Mouse (Mus musculus): Measurements from ENCODE around the gene Trpm8. TPM values are rescaled to one million over a fixed set of nuclear protein-coding genes. Genes with fewer than 3 reads are reported as not detected.

Trpm8 gene
- total and polyA plus RNA-seq, 3 experiments, result not detected

GRCm38 (mm10) chr1:88235894-88236415, 41.5 kb upstream of the Trpm8 start:
- no peaks in the 10 kb centered on the region for H3K79me2 ChIP-seq (replicated peaks; ENCODE audit: control insufficient read depth, extremely low read depth, insufficient read depth, poor library complexity, severe bottlenecking)
- no peaks in the 10 kb centered on the region for H3K36me3 ChIP-seq (replicated peaks in 1 of 2; ENCODE audit: control insufficient read depth in 1 of 2, insufficient read depth in 1 of 2, low read length in 1 of 2)
- TF ChIP-seq CHD2 (IDR thresholded peaks at IDR 0.05; ENCODE audit: low read length) (no peak), USF2 (conservative IDR thresholded peaks at IDR 0.05; ENCODE audit: low read depth, low read length) (no peak), GABPA (IDR thresholded peaks at IDR 0.05; ENCODE audit: insufficient replicate concordance, low read depth, low read length) (no peak), EP300 (IDR thresholded peaks at IDR 0.05; ENCODE audit: low read length) (no peak), RAD21 (IDR thresholded peaks at IDR 0.05; ENCODE audit: low read depth, low read length) (no peak), ZMIZ1 (IDR thresholded peaks at IDR 0.05; ENCODE audit: low read depth, low read length) (no peak), BHLHE40 (IDR thresholded peaks at IDR 0.05; ENCODE audit: low read depth, low read length) (no peak), ELF1 (IDR thresholded peaks at IDR 0.05; ENCODE audit: low read depth, low read length) (no peak), CTCF (conservative IDR thresholded peaks at IDR 0.05 in 1 of 2, IDR thresholded peaks at IDR 0.05 in 1 of 2; ENCODE audit: low read depth in 2 of 2, low read length in 2 of 2) (no peak), PAX5 (IDR thresholded peaks at IDR 0.05; ENCODE audit: low read length) (no peak)
- peaks cover 38% of the 10 kb centered on the region for H3K27me3 ChIP-seq (replicated peaks)
- dilution Hi-C loops (cut with MboI; ENCODE audit: extremely low pct_ligation_motif_present, extremely low pct_unique_long_range_greater_than_20kb, low sequenced_read_pairs), result no loop called here
- no peak overlapping the region for H3K4me2 ChIP-seq (ENCODE audit: insufficient read depth, low read depth, poor library complexity, severe bottlenecking)
- in situ Hi-C loops (cut with MboI; ENCODE audit: low pct_ligation_motif_present, low pct_unique_long_range_greater_than_20kb, low sequenced_read_pairs), result no loop called here
- H3K27ac ChIP-seq (ENCODE audit: insufficient read depth, low read depth), result no peak overlapping the region
- no peak overlapping the region for H3K9ac ChIP-seq (ENCODE audit: insufficient read depth, low read depth)
- H3K9me3 ChIP-seq (replicated peaks; ENCODE audit: low read length), result peaks cover 86% of the 10 kb centered on the region
- H3K4me3 ChIP-seq (replicated peaks in 1 of 3; ENCODE audit: low read depth in 2 of 3, low read length in 2 of 3, poor library complexity in 1 of 3), result no peak overlapping the region
- DNase-seq (ENCODE audit: extremely low read depth), result no peak
- H3K4me1 ChIP-seq (ENCODE audit: control insufficient read depth in 1 of 2, insufficient read depth in 2 of 2), result no peaks in the 10 kb centered on the region

DNA sequence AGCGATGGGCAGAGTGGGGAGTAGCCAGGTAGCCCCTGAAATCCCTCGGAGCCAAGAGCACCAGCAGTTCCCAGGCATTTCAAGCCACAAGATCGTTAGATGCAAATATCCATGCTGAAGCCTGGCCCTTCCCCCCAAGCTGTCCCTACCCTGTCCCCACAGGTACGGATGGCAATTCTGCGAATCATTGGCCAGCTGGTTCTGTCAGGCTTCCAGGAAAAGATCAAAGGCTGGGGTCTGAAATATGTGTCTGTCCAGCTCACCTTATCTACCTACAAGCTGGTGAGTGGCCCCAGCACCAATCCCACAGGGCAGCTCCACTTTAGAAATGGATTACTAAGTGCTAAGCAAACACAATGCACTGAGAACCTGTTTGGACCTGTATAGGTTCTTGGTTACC, 40.1 kb upstream of the Trpm8 start:
- Histone ChIP-seq H3K9me3 (replicated peaks; ENCODE audit: low read length) (peaks cover 74% of the 10 kb centered on the region), H3K4me1 (ENCODE audit: control insufficient read depth in 1 of 2, insufficient read depth in 2 of 2) (no peaks in the 10 kb centered on the region), H3K4me2 (ENCODE audit: insufficient read depth, low read depth, poor library complexity, severe bottlenecking) (no peak overlapping the region), H3K27ac (ENCODE audit: insufficient read depth, low read depth) (no peak overlapping the region), H3K9ac (ENCODE audit: insufficient read depth, low read depth) (no peak overlapping the region), H3K36me3 (replicated peaks in 1 of 2; ENCODE audit: control insufficient read depth in 1 of 2, insufficient read depth in 1 of 2, low read length in 1 of 2) (no peaks in the 10 kb centered on the region), H3K79me2 (replicated peaks; ENCODE audit: control insufficient read depth, extremely low read depth, insufficient read depth, poor library complexity, severe bottlenecking) (no peaks in the 10 kb centered on the region), H3K4me3 (replicated peaks in 1 of 3; ENCODE audit: low read depth in 2 of 3, low read length in 2 of 3, poor library complexity in 1 of 3) (no peak overlapping the region), H3K27me3 (replicated peaks) (peaks cover 38% of the 10 kb centered on the region)
- in situ Hi-C loops (cut with MboI; ENCODE audit: low pct_ligation_motif_present, low pct_unique_long_range_greater_than_20kb, low sequenced_read_pairs) (no loop called here), dilution Hi-C loops (cut with MboI; ENCODE audit: extremely low pct_ligation_motif_present, extremely low pct_unique_long_range_greater_than_20kb, low sequenced_read_pairs) (no loop called here)
- TF ChIP-seq ZMIZ1 (IDR thresholded peaks at IDR 0.05; ENCODE audit: low read depth, low read length), result no peak
- TF ChIP-seq EP300 (IDR thresholded peaks at IDR 0.05; ENCODE audit: low read length), result no peak
- TF ChIP-seq BHLHE40 (IDR thresholded peaks at IDR 0.05; ENCODE audit: low read depth, low read length), result no peak
- no peak for TF ChIP-seq IRF4 (IDR thresholded peaks at IDR 0.05; ENCODE audit: low read depth, low read length)
- no peak for TF ChIP-seq MYC (IDR thresholded peaks at IDR 0.05; ENCODE audit: low read depth, low read length)
- no peak for DNase-seq (ENCODE audit: extremely low read depth)

DNA sequence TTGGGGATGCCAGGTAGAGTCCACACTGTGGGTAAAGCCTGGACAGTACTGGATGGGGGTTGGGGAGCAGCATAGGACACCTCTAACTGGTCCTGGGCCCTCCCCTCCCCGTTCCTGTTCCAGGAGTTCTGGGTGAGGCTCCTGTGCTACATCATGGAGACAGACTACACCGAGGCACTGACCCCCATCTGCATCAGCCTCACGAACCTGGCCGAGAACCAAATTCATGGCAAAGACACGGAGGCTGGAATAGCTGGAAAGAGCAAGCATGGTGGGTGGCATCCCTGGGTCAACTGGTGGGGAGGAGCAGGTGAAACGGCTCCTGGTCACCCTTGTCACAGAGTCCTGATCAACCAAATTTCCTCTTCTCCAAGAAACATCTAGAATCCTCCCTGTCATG, 38.7 kb upstream of the Trpm8 start:
- Histone ChIP-seq H3K27me3 (replicated peaks) (peaks cover 38% of the 10 kb centered on the region), H3K9me3 (replicated peaks; ENCODE audit: low read length) (peaks cover 72% of the 10 kb centered on the region), H3K36me3 (replicated peaks in 1 of 2; ENCODE audit: control insufficient read depth in 1 of 2, insufficient read depth in 1 of 2, low read length in 1 of 2) (no peaks in the 10 kb centered on the region), H3K4me3 (replicated peaks in 1 of 3; ENCODE audit: low read depth in 2 of 3, low read length in 2 of 3, poor library complexity in 1 of 3) (no peak overlapping the region), H3K9ac (ENCODE audit: insufficient read depth, low read depth) (no peak overlapping the region), H3K4me1 (ENCODE audit: control insufficient read depth in 1 of 2, insufficient read depth in 2 of 2) (no peaks in the 10 kb centered on the region), H3K4me2 (ENCODE audit: insufficient read depth, low read depth, poor library complexity, severe bottlenecking) (no peak overlapping the region), H3K27ac (ENCODE audit: insufficient read depth, low read depth) (no peak overlapping the region), H3K79me2 (replicated peaks; ENCODE audit: control insufficient read depth, extremely low read depth, insufficient read depth, poor library complexity, severe bottlenecking) (no peaks in the 10 kb centered on the region)
- TF ChIP-seq BHLHE40 (IDR thresholded peaks at IDR 0.05; ENCODE audit: low read depth, low read length), result no peak
- no peak for TF ChIP-seq MXI1 (IDR thresholded peaks at IDR 0.05; ENCODE audit: low read depth, low read length)
- TF ChIP-seq TCF12 (IDR thresholded peaks at IDR 0.05; ENCODE audit: low read depth, low read length), result no peak
- TF ChIP-seq SIN3A (IDR thresholded peaks at IDR 0.05; ENCODE audit: low read length), result no peak
- TF ChIP-seq ZNF384 (IDR thresholded peaks at IDR 0.05; ENCODE audit: low read depth, low read length), result no peak
- no peak for TF ChIP-seq HCFC1 (IDR thresholded peaks at IDR 0.05; ENCODE audit: low read depth, low read length)
- no peak for DNase-seq (ENCODE audit: extremely low read depth)
- in situ Hi-C loops (cut with MboI; ENCODE audit: low pct_ligation_motif_present, low pct_unique_long_range_greater_than_20kb, low sequenced_read_pairs) (no loop called here), dilution Hi-C loops (cut with MboI; ENCODE audit: extremely low pct_ligation_motif_present, extremely low pct_unique_long_range_greater_than_20kb, low sequenced_read_pairs) (no loop called here)
